Mouse (Mus musculus) fibroblast of lung, adult 2 months (primary cell): ENCODE data around the gene Ndufb10.
A peak's percentile ranks its signal among the peaks of the same experiment; 100 is the strongest.

ENCODE experiments used
- DNase-seq: peaks from one replicate; pipeline ENCODE4 v3.0.0-alpha.2; 2011; ENCODE audit warnings: low read depth

Ndufb10 gene

DNA sequence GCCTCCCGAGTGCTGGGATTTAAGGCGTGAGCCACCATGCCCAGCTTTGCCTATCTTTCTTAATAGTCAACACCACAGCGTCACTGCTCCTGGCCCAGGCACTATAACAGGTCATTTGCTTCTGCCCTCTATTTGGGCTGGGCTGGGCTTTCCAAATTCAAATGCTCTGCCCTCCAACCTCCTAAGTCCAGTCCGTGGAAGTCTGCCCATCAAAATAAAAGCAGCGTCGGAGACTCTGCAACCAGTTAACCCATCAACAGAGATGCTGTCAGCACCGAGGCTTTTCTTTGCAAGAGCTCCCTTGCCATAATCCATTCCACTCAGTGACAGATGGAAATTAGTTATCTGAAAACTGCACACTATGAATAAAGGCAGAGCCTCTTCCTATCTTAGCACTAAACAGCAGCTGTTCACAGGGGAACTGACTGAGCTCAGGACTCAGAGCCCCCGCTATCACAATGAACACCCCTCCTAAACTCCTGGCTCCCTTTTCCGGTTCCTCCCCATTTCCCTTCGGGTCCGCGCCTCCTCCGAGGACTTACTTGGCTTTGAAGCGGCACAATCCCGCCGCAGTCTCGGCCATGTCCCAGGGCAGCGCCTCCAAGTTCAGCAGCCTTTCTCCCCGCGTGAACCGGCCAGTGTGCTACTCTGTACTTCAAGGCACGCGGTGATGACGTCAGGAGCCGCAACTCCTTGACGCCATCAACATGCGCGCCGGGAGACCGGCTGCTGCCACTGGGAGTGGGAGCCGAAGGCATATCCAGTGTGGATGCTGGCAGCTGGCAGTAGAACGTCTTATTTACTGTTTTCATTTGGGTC lies 17.1 kb downstream of the Ndufb10 start, which contains the start of gene Tbl3:
Gene Tbl3 (minus strand): TSS at position 679 of the 819 bp plus-strand sequence.
- peak; percentile 80 for DNase-seq

DNA sequence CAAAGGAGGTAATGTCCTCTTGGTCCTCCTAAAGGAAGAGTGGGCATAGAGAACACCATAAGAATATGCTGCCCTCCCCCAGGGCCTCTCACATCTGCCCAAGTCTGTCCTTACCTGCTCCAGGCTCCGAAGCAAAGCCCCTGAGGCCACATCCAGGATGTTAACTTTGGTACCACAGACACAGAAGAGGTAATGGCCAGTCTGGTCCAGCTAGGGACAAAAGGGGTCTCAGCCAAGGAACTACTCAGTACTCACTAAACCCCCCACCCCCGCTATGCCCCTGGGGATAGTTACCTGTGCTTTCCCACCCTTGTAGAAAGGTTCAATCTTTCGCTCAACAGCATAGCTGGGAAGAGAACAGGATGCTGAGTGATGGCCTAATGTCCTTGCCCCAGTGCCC lies 18.5 kb downstream of the Ndufb10 start:
- DNase-seq: no peak

DNA sequence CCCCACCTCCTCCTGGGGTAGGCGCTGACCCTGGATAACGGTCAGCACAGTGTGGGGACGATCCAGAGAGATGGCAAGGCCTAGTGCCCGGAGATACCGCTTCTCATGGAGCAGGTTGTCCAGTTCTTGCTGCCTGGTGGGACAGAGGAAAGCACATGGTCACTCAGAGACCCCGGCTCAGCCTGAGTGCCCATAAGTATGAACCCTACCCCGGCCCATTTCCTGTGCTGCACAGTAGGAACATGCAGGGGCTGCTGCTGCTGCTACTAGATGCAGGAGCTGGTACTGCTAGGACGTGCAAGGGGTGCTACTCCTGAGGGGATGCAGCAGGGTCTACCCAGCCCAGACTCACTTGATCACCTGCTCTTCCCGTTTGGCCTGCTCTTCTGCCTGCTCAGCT lies 23.0 kb downstream of the Ndufb10 start:
- DNase-seq: no peak

DNA sequence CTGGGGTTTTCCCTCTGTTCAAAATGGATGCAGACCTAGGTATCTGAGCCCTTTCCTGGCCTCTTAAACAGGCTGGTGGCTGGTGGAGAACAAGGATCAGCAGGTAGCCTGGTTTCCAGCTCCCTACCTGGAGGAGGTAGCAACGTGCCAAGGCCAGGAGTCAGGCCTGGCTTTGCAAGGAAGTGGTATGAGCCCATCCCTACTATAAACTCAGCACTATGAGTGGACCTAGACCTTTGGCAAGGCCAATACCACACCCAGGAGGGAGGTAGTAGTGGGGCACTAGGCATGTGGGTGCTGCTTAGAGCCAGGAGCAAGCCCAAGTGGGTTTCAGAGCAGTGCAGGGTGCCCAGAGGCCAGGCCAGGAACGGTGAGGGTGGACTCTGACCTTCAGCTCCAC lies 24.8 kb downstream of the Ndufb10 start:
- no peak for DNase-seq

DNA sequence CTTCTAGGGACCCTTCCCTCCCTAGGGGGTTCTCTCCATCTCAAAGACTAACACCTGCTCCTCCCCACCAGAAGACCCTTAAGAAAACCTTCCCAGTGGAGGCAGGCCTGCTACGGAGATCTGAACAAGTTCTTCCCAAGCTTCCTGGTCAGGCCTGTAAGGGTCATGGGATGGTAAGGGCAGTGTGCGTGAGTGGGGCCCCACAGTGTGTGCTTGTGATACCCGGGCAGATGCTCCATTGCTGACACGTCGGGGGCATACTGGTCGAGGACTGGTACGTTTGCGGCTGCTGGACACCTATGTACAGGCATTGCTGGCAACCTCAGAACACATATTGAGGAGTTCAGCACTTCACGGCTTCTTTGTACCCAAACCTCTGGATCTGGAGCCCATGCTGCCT lies 25.6 kb downstream of the Ndufb10 start:
- DNase-seq: no peak

DNA sequence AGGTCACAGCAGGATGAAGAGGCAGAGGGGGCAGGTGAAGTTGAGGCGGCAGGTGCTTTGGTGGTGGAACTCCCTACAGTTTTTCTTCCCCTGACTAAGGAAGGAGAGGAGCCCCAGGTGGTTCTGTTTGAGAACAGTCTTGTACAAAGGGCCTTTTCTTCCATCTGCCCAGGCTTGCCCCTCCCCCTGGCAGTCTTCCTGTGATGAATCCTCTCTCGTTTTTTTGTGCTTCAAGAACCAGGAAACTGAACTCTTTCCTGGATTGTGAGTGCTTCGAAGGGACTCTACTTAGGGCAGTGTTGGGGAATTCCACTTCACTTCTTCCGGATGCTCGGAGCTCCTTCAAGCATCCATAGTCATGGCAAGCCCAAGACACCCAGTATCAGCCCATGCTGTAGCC lies 26.3 kb downstream of the Ndufb10 start:
- DNase-seq: no peak

DNA sequence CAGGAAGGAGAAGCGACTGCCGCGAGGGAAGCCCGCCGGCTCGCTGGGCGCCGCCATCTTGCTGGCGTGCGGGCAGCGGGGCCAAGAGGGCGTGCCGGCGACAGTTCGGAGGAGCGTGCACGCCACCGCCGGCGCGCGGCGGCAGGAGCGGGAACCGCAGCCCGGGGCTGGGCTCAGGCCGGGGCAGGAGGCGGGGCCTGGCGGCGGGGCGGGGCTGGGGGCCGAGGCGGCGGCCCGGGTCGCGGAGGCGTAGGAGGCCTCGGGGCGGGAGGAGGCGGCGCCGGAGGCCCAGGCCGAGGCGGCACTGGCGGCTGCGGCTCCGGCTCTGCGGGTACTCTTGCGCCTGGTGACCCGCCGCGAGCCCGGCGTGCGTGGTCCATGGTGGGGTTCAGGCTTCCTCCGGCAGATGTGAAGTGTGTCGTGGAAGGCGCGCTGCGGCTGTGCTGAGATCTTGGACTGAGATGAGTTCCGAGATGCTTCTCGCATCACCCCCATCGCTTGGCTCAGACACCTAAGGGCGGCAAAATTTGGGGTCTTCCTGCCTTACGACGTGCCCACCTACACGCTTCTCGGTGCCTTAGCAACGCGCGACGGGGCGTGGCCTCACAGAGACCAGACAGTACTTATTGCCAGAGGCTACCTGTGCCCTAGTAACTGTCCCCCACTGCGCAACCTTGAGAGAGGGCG lies 28.1 kb downstream of the Ndufb10 start, which contains the start of the genes Gfer and Noxo1:
Gene Gfer (minus strand): TSS at position 146 of the 687 bp plus-strand sequence.
Gene Noxo1 (plus strand): TSS at position 224 of the 687 bp plus-strand sequence.
- DNase-seq: no peak

DNA sequence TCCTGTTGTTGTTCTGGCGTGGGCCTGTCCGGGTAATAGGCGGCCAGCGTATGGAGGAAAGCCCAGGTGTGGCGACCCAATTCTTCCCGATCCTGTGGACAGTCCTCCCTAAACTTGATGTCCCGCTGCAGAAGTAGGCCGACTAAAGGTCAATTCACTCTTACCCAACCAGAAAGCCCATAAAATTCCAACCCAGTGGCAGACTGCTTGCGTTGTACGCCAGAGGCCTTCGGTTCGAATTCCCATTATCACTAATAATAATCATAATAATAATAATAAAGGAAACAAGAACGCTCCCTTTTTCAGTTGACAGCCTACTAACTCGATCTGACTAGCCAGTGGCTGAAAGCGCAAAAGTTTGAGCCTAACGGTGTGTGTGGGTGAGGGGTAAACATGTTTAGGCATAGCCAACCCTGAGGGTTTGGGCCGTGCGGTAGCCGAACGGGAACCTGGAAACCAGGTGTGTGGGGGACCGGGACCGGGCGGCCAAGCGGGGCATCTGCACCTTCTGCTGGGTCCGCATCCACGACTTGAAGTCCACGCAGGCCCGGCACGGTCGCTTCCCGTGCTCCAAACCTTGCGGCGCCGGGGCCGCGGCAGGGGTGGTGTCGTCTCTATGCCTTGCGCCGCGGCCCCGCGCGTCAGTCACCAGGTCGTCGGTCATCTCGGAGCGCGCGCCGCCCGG lies 28.8 kb downstream of the Ndufb10 start:
- DNase-seq: no peak

DNA sequence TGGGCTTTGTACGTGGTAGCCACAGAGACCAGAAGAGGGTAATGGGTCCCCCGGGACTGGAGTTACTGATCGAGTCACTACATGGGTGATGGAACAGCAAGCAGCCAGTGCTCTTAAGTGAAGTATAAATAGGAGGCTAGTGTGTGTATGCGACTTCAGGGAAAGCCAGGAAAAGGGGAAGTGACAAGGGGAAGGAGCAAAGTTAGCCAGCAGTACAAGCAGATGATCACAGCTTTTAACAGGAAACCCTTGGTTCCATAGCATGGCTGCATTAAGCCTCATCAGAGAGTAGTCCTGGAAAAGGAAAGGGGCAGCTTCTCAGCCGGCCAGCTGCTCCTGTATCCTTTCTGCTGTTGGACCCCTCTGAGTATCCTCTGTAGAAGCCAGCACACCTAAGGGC lies 31.9 kb downstream of the Ndufb10 start:
- no peak for DNase-seq

DNA sequence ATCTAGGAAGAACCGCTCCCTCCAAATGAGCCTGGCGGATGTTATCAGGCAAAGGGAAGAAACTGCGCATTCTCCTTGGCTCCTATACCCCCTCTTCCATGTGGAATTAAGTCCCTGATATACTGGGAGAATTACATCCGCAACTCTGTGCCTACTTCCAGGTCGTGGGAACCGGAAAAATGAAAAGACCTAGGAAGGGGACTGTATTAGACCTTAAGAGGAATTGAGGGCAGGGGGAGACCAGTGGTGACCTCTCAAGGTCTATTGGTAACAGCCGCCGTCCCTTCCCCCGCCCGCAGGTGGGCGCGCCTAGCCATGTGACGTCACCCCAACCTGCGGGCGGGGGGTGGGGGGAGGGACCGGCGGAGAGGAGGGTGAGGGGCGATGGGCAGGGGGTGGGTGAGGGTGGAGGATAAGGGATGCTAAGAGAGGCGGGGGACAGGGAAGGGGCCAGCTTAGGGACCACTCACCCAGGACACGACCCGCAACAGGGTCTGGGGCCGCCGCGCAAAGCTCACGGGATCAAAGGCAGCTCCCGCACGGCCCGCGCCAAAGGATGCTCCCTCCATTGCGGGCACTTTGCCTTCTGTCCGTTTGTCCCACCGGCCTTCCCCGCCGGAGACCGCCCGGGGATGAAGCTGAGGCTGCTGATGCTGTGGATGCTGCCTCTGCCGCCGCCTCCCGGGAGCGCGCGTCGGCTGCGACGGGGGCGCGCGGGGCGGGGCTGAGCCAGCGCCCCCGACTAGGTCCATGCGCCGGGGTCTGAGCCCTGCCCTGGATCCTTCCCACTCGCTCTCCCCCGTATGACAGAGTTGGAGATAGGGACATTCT lies 34.8 kb downstream of the Ndufb10 start, which contains the start of gene Syngr3:
Gene Syngr3 (minus strand): TSS at position 705 of the 831 bp plus-strand sequence.
- DNase-seq: no peak

DNA sequence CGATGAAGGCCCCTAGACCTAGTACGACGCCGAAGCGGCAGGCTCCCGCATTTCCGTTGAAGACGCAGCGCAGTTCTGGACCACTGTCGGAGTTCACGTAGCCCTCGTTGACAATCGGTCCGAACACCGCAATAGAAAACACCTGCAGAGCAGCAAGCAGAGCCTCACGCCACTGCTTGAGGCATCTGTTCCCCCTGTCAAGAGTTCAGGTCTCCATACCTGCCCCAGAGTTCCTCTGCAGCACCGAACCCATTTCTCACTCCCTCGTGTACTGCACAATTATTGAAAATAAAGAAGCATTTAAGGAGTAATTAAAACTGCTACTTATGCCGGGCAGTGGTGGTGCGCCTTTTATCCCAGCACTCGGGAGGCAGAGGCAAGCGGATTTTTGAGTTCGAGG lies 36.7 kb downstream of the Ndufb10 start:
- no peak for DNase-seq

DNA sequence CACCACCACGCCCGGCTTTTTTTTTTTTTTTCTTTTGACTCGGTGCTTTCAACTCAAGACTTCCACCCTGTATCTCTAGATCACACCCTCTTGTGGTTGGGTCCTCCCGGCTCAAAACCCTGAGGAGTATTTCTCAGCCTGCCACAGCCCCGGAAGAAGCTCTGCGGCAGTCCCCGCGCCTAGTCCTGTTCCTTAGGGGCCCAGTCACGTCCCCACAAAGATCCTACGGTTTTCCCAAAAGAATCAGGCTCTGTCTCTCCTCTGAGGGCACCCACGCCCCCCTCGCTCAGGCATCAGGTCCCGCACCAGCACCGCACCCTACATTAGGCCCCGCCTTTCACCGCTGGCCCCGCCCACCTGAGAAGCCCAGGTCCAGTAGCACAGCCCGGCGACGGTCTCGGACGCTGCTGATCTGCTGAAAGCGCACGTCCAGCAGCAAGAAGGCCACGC lies 37.1 kb downstream of the Ndufb10 start:
- no peak for DNase-seq

DNA sequence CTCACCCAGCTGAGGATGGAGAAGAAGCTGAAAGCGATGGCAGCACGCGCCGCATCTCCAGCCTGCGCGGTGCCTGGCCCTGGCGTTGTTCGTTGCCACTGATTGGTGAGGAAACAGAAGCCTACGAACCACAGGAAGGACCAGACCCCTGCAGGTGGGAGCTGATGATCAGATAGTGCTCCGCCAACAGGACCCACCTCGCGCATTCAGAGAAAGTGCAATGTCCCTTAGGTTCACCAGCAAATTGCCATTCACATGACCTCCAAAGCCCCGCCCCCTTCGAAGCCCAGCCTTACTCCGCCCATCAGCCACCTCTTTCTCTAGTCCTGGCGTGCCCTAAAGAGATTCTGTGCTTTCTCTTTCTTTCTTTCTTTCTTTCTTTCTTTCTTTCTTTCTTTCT lies 37.8 kb downstream of the Ndufb10 start:
- no peak for DNase-seq

DNA sequence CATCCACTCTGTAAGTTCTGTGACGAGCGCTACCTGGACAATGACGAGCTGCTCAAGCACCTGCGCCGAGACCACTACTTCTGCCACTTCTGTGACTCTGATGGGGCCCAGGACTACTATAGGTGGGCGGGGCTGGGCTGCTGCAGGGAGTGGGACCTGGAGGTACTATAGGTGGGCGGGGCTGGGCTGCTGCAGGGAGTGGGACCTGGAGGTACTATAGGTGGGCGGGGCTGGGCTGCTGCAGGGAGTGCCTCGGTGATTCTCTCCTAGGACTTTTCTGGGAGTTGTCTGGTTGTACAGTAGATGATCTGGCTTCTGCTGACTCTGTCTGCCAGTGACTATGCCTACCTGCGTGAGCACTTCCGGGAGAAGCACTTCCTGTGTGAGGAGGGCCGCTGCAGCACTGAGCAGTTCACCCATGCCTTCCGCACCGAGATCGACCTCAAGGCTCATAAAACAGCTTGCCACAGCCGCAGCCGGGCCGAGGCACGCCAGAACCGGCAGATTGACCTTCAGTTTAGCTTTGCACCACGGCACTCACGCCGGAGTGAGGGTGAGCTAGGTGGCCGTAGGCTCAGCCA lies 46.7 kb downstream of the Ndufb10 start:
- no peak for DNase-seq

DNA sequence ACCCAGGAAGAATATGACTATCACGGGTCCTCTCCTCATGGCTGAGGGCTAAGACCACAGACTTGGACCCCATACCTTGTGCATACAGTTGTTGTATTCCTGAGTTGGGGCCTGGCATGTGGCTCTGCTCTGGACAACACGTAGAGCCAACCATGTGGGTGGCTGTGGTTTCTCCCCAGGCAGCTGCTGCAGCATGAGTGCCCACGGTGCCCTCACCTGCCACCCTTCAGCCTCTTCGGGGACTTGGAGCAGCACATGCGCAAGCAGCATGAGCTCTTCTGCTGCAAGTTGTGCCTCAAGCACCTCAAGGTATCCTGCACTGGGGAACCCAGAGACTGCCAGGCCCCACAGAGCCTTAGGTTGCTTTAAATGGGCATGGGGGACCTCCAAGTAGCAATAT lies 47.4 kb downstream of the Ndufb10 start:
- no peak for DNase-seq

DNA sequence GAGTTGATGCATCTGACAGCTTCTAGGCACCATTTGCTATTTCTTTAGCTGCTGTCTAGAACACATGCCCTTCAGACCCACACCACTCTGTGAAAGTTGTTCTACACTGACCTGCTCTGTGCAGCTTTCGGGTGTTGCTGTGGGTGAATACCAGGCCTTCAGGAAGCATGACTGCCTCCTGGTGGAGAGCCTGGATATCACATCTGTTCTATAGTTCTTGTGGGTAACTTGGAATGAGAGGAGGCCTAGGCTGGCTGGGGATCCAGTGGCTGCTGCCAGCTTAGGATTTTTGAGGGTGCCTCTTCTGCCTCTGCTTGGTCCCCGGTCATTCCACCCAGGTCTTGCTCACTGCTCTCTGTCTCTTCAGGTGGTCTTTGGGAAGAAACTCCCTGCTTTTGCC lies 48.1 kb downstream of the Ndufb10 start:
- DNase-seq: no peak

DNA sequence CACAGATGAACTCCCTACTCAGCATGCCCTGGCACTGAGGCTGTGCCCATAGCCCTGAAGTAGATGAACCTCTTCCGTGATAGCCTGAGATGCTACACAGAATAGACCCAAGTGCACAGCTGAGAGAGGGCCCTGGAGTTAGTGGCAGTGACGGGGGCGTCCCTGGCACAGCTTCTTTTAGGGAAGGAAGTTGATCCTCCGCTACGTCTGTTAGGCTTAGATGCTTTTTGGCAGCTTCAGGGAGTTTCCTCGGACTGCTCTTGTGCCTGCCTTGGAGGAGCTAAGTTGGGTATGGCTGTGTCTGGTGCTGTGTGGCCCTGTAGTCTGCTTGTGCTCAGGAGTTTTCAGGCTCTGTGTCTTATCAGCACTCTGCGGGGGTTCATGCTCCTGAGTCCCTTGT lies 50.0 kb downstream of the Ndufb10 start:
- no peak for DNase-seq

DNA sequence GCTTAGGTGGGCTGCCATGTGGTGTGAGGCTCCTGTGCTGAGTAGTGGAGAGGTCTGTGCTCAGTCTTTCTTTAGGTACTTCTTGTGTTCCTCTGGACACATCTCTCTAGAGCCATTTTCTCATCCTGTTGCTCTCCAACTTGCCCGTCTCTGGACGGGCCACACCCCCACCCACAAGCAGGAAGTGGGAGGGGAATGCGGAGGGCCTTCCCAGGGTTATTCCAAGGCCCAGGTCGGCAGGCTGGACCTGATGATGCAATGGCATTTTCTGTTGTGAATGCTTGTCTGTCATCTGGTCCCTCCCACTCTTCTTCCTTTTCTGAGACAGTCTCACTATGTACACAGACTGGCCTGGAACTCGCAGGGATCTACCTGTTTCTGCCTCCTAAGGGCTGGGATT lies 52.1 kb downstream of the Ndufb10 start:
- DNase-seq: peak; percentile 40
